In genomic region chr10:68054131-68054530, GRCm38 (mm10) we compare ENCODE assay signal across 19 mouse cellular contexts.
DNase-seq lines count a peak whose midpoint lies in the region; ATAC-seq and TF ChIP-seq lines count a peak whose summit lies in the region.
"Had no signal": no experiment of that assay in that cellular context is flagged by ENCODE, and none has a peak within 500 bp of the region (broad histone marks: within the 10 kb centered on the region; RNA-seq: fewer than 3 reads in every experiment).

No protein-coding gene starts in this region.

- no peak for TF ChIP-seq POLR2A in thymus, adult 2 months (IDR thresholded peaks at IDR 0.05; ENCODE audit: control insufficient read depth, extremely low read depth, insufficient read depth, low read length, poor library complexity)

- no peak for TF ChIP-seq CTCF in thymus, adult 2 months (IDR thresholded peaks at IDR 0.05; ENCODE audit: borderline replicate concordance, control insufficient read depth, extremely low read depth, insufficient read depth, low read length, poor library complexity)

- DNase-seq in thymus, adult 2 months, result no peak
- DNase-seq in thymus, postnatal 14 days, result no peak
- DNase-seq in CD4-positive, CD25-positive, alpha-beta regulatory T cell, adult 2 months (ENCODE audit: low read depth, low spot score), result peak; percentile 74
- DNase-seq in lung, postnatal 25 days (ENCODE audit: low spot score), result no peak
- no peak for DNase-seq in gastrocnemius, adult 8-10 months (ENCODE audit: low spot score in 2 of 2)
- DNase-seq: adrenal gland, adult 2 months; adrenal gland, postnatal 25 days; cerebellum, adult 18-20 months; cerebellum, adult 9-11 months; cerebellum, postnatal 36 days; gastrocnemius, postnatal 14 days; heart, postnatal 36 days had no signal

- ATAC-seq in activated CD4-positive, CD25-positive, alpha-beta regulatory T cell, adult 4 months, result peak; percentile 81
- ATAC-seq in erythroid progenitor cell, adult 5-6 weeks (replicated peaks; ENCODE audit: low FRiP score, poor library complexity, severe bottlenecking), result no peak
- ATAC-seq: forebrain, embryonic 16.5 days had no signal

- H3K4me3 ChIP-seq in thymus, adult 2 months (ENCODE audit: control insufficient read depth, insufficient read depth, low read length), result no peak overlapping the region
- H3K4me3 ChIP-seq: embryonic facial prominence, embryonic 13.5 days; heart, embryonic 13.5 days; hindbrain, embryonic 15.5 days had no signal

- H3K4me1 ChIP-seq in thymus, adult 2 months (replicated peaks; ENCODE audit: control insufficient read depth, insufficient read depth, low read length), result peaks cover 2% of the 10 kb centered on the region; the same call in 1 of the 2 replicates
- H3K4me1 ChIP-seq: heart, embryonic 13.5 days; hindbrain, embryonic 15.5 days had no signal

- no peaks in the 10 kb centered on the region for H3K36me3 ChIP-seq in thymus, adult 2 months (ENCODE audit: control insufficient read depth, insufficient read depth, low read length)
- H3K36me3 ChIP-seq: embryonic facial prominence, embryonic 13.5 days; G1E; heart, embryonic 13.5 days; hindbrain, embryonic 15.5 days had no signal

- 33% methylated on average over 5 of the region's 5 CpGs for WGBS in thymus, adult 2 months

- H3K27me3 ChIP-seq in thymus, adult 2 months (ENCODE audit: control insufficient read depth, insufficient read depth, low read length), result no peaks in the 10 kb centered on the region
- H3K27me3 ChIP-seq: embryonic facial prominence, embryonic 13.5 days; heart, embryonic 13.5 days; hindbrain, embryonic 15.5 days had no signal

- H3K27ac ChIP-seq in thymus, adult 2 months (ENCODE audit: control insufficient read depth, insufficient read depth, low read length), result peak overlapping the region; percentile 47; the same call in 1 of the 2 replicates
- H3K27ac ChIP-seq: embryonic facial prominence, embryonic 13.5 days; heart, embryonic 13.5 days; hindbrain, embryonic 15.5 days had no signal
